Mouse (Mus musculus) midbrain, postnatal 0 days (tissue): ENCODE results near the gene Btbd11. TPM values are rescaled to one million over a fixed set of nuclear protein-coding genes. Genes with fewer than 3 reads are reported as not detected.

Source experiments
- ATAC-seq: fragments of 200-750 bp; cut with Nextera tagmentation; 2 replicates; pipeline ENCODE4 v1.8.0; 2017; ENCODE audit warnings: moderate number of reproducible peaks, mild to moderate bottlenecking, moderate TSS enrichment, moderate library complexity; ENCODE audit not compliant: low FRiP score
- DNase-seq: peaks from one replicate; pipeline ENCODE4 v3.0.0-alpha.2; 2015; ENCODE audit warnings: low spot score
- H3K27ac ChIP-seq: fragments of 300-500 bp; sonication (generic); 2 replicates; pipeline ENCODE4 v1.5.1; 2014; ENCODE audit warnings: low read depth, mild to moderate bottlenecking, low read length, mixed read lengths
- H3K27me3 ChIP-seq: fragments of 300-500 bp; sonication (generic); 2 replicates; pipeline ENCODE4 v1.6.1; 2014; ENCODE audit warnings: low read length, control low read depth, mixed read lengths; ENCODE audit not compliant: insufficient read depth
- H3K36me3 ChIP-seq: fragments of 300-500 bp; sonication (generic); 2 replicates; pipeline ENCODE4 v1.6.1; 2014; ENCODE audit warnings: low read length, control low read depth, mixed read lengths; ENCODE audit not compliant: insufficient read depth
- H3K4me1 ChIP-seq: fragments of 300-500 bp; sonication (generic); 2 replicates; pipeline ENCODE4 v1.6.1; 2014; ENCODE audit warnings: mild to moderate bottlenecking, control low read depth, antibody characterized with exemption, low read length, mixed read lengths; ENCODE audit not compliant: insufficient read depth
- H3K4me2 ChIP-seq: fragments of 300-500 bp; sonication (generic); 2 replicates; pipeline ENCODE4 v1.6.1; 2014; ENCODE audit warnings: low read depth, mild to moderate bottlenecking, low read length, mixed read lengths; ENCODE audit not compliant: poor library complexity, severe bottlenecking
- H3K4me3 ChIP-seq: fragments of 300-500 bp; sonication (generic); 2 replicates; pipeline ENCODE4 v1.5.1; 2014; ENCODE audit warnings: low read depth, mild to moderate bottlenecking, low read length, moderate library complexity
- H3K9ac ChIP-seq: fragments of 300-500 bp; sonication (generic); replicated peaks from 2 replicates; pipeline ENCODE4 v1.6.1; 2014; ENCODE audit warnings: mild to moderate bottlenecking, low read length, moderate library complexity, mixed read lengths; ENCODE audit not compliant: poor library complexity, severe bottlenecking
- H3K9me3 ChIP-seq: fragments of 300-500 bp; sonication (generic); 2 replicates; pipeline ENCODE4 v1.6.1; 2016; ENCODE audit warnings: low read length, control low read depth
- CTCF ChIP-seq: IDR thresholded peaks from 2 replicates; pipeline ENCODE4 v1.5.1; 2016; ENCODE audit warnings: antibody characterized with exemption, mild to moderate bottlenecking
- WGBS: fragments of 180-500 bp; shearing (Covaris S2); extraction: QIAGEN DNeasy Blood & Tissue Kit; methylation state at CpG from one replicate; pipeline ENCODE4 v1.1.7; 2014; 5-methylcytosine and 5-hydroxymethylcytosine counted together
- polyA plus RNA-seq: library from polyadenylated mRNA; unstranded; fragments of >200 nt; fragmentation: Nextera tagmentation; extraction: Ambion mirVana; gene quantifications from 2 replicates; pipeline ENCODE4 v1.2.1, GENCODE M21; 2015
- total RNA-seq: library from RNA; depleted of rRNA; stranded (reverse); fragments of >200 nt; gene quantifications from 2 replicates; pipeline ENCODE4 v1.2.3, GENCODE M21; 2014

Gene Btbd11
- total and polyA plus RNA-seq, 2 experiments from 2014 or later: 17.1 to 47.4 TPM

- Histone ChIP-seq H3K4me2 (no peak overlapping the region), H3K36me3 (no peaks in the 10 kb centered on the region), H3K4me3 (no peak overlapping the region), H3K4me1 (0 out of 2 replicates have a peak, but pooled peaks cover 3% of the 10 kb centered on the region), H3K9ac (no peak overlapping the region), H3K9me3 (no peaks in the 10 kb centered on the region), H3K27ac (peak overlapping the region; percentile 34; the same call in 1 of the 2 replicates), H3K27me3 (no peaks in the 10 kb centered on the region)
- 18% methylated on average over 8 of the region's 8 CpGs for WGBS
- ATAC-seq (peak; percentile 62; the same call in 1 of the 2 replicates), DNase-seq (peak; percentile 34)
- TF ChIP-seq CTCF: peak; percentile 39
These were observed 153.0 kb downstream of the Btbd11 start for GRCm38 (mm10) chr10:85539510-85540120.

- 76% methylated on average over 13 of the region's 13 CpGs for WGBS
- H3K27me3 ChIP-seq: no peaks in the 10 kb centered on the region
- no peak for TF ChIP-seq CTCF
- no peaks in the 10 kb centered on the region for H3K36me3 ChIP-seq
- no peak for ATAC-seq
- H3K4me2 ChIP-seq: no peak overlapping the region
- H3K27ac ChIP-seq: no peak overlapping the region
- 0 out of 2 replicates have a peak, but pooled peaks cover 3% of the 10 kb centered on the region for H3K4me1 ChIP-seq
- no peaks in the 10 kb centered on the region for H3K9me3 ChIP-seq
- no peak overlapping the region for H3K9ac ChIP-seq
- DNase-seq: peak; percentile 34
- no peak overlapping the region for H3K4me3 ChIP-seq
These were observed 153.9 kb downstream of the Btbd11 start for GRCm38 (mm10) chr10:85540311-85541093.

- Histone ChIP-seq H3K9ac (no peak overlapping the region), H3K36me3 (no peaks in the 10 kb centered on the region), H3K27ac (no peak overlapping the region), H3K4me1 (0 out of 2 replicates have a peak, but pooled peaks cover 3% of the 10 kb centered on the region), H3K27me3 (no peaks in the 10 kb centered on the region), H3K9me3 (no peaks in the 10 kb centered on the region), H3K4me2 (no peak overlapping the region), H3K4me3 (no peak overlapping the region)
- no peak for DNase-seq
- no peak for TF ChIP-seq CTCF
- 82% methylated on average over 3 of the region's 3 CpGs for WGBS
- ATAC-seq: no peak
These were observed 154.9 kb downstream of the Btbd11 start for GRCm38 (mm10) chr10:85541481-85541880.

DNA sequence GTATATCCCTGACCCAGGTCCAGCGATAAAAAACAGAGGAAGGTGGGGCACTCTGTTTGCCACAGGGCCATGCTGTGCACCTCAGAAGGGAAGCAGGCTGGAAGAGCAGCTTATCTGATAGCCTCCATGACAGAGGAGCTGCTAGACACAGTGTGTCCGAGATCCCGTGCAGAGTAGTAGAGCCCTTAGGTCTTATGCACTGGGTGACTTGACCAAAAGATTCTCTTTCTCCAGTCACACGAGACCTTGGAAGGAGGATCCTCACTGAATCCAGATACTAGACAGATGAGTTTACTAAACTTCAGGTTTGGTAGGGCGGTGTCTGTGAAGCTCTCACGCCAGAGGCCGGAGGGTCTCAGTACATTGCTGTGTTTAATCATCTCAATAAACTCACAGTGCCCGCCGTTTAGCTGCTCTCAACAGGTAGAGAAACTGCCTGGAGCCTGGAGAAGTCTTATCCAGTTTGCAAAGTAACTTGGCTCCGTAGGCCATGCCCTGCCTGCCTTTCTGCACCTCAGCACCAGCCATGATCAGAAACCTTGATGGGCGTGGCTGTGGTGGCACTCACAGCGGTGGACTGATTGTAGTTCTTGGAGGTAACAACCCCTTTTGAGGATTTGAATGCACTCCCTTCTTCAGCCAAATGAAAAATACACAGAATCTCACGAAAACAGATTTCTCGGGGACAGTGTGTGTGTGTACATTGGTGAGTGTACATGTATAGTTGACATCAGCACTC lies 155.4 kb downstream of the Btbd11 start:
- ATAC-seq (no peak), DNase-seq (no peak)
- TF ChIP-seq CTCF: no peak
- H3K4me3 ChIP-seq: no peak overlapping the region
- H3K4me1 ChIP-seq: 0 out of 2 replicates have a peak, but pooled peaks cover 3% of the 10 kb centered on the region
- no peaks in the 10 kb centered on the region for H3K36me3 ChIP-seq
- no peak overlapping the region for H3K4me2 ChIP-seq
- no peaks in the 10 kb centered on the region for H3K27me3 ChIP-seq
- no peaks in the 10 kb centered on the region for H3K9me3 ChIP-seq
- no peak overlapping the region for H3K27ac ChIP-seq
- H3K9ac ChIP-seq: no peak overlapping the region
- WGBS: 96% methylated on average over 14 of the region's 14 CpGs

DNA sequence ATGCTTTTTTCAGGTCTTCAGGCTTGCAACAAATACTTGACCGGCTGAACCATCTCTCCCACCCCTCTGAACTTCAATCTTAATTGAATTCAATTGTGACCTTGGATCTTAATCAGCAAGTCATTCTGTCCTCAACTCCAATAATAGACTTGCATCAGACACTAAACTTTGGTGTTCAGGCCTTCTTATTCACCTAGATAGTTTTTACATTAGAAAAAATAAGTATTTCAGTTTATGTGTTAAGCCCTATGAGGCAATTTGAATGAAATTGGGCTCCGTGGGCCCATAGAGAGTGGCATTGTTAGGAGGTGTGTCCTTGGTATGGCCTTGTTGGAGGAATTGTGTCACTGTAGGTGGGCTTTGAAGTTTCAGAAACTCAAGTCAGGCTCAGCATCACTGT lies 156.7 kb downstream of the Btbd11 start:
- Histone ChIP-seq H3K9ac (no peak overlapping the region), H3K9me3 (no peaks in the 10 kb centered on the region), H3K36me3 (no peaks in the 10 kb centered on the region), H3K27me3 (no peaks in the 10 kb centered on the region), H3K4me3 (no peak overlapping the region), H3K27ac (no peak overlapping the region), H3K4me1 (0 out of 2 replicates have a peak, but pooled peaks cover 3% of the 10 kb centered on the region), H3K4me2 (no peak overlapping the region)
- WGBS: 77% methylated on average over 2 of the region's 2 CpGs
- no peak for DNase-seq
- no peak for TF ChIP-seq CTCF
- ATAC-seq: no peak
